Mouse (Mus musculus) neural tube, embryonic 12.5 days (tissue): ENCODE data around the gene C730034F03Rik. TPM values are rescaled to one million over a fixed set of nuclear protein-coding genes. Genes with fewer than 3 reads are reported as not detected.

Source experiments
- ATAC-seq: fragments of 200-750 bp; cut with Nextera tagmentation; 2 replicates; pipeline ENCODE4 v1.8.0; 2017; ENCODE audit warnings: low read depth, mild to moderate bottlenecking, moderate TSS enrichment, moderate library complexity; ENCODE audit not compliant: low FRiP score
- H3K27ac ChIP-seq: fragments of 300-500 bp; sonication (generic); 2 replicates; pipeline ENCODE4 v1.5.1; 2016
- H3K27me3 ChIP-seq: fragments of 300-500 bp; sonication (generic); replicated peaks from 2 replicates; pipeline ENCODE4 v1.6.1; 2016; ENCODE audit warnings: mild to moderate bottlenecking
- H3K36me3 ChIP-seq: fragments of 300-500 bp; sonication (generic); 2 replicates; pipeline ENCODE4 v1.6.1; 2016; ENCODE audit warnings: mild to moderate bottlenecking
- H3K4me1 ChIP-seq: fragments of 300-500 bp; sonication (generic); 2 replicates; pipeline ENCODE4 v1.6.1; 2016
- H3K4me2 ChIP-seq: fragments of 300-500 bp; sonication (generic); replicated peaks from 2 replicates; pipeline ENCODE4 v1.6.1; 2016; ENCODE audit warnings: mild to moderate bottlenecking
- H3K4me3 ChIP-seq: fragments of 300-500 bp; sonication (generic); 2 replicates; pipeline ENCODE4 v1.5.1; 2016
- H3K9ac ChIP-seq: fragments of 300-500 bp; sonication (generic); 2 replicates; pipeline ENCODE4 v1.6.1; 2016; ENCODE audit warnings: mild to moderate bottlenecking
- H3K9me3 ChIP-seq: fragments of 300-500 bp; sonication (generic); 2 replicates; pipeline ENCODE4 v1.6.1; 2016; ENCODE audit warnings: mild to moderate bottlenecking
- WGBS: fragments of 180-500 bp; shearing (Covaris S2); methylation state at CpG from one replicate; pipeline ENCODE4 v1.1.7; 2016; 5-methylcytosine and 5-hydroxymethylcytosine counted together
- polyA plus RNA-seq: library from polyadenylated mRNA; unstranded; fragments of >200 nt; fragmentation: Nextera tagmentation; extraction: Ambion mirVana; gene quantifications from 2 replicates; pipeline ENCODE4 v1.2.1, GENCODE M21; 2016

Gene C730034F03Rik
- polyA plus RNA-seq = 5.2 and 5.3 TPM in 2 replicates

GRCm38 (mm10) chr15:89429352-89430221 is at the start of gene C730034F03Rik, which contains the start of the genes Gm44502 and Chkb:
C730034F03Rik (plus strand) TSS chr15:89429589.
Gm44502 (minus strand) TSS chr15:89429696.
Chkb (minus strand) TSS chr15:89429908.
- Histone ChIP-seq H3K4me2 (peak within 1 kb of the TSS; percentile 88), H3K27me3 (no peaks in the 10 kb centered on the region), H3K9ac (peak within 1 kb of the TSS; percentile 73), H3K36me3 (peaks cover 26% of the 10 kb centered on the region), H3K9me3 (no peaks in the 10 kb centered on the region), H3K4me1 (peaks cover 12% of the 10 kb centered on the region; the same call in 1 of the 2 replicates), H3K4me3 (peak within 1 kb of the TSS; percentile 71), H3K27ac (peak within 1 kb of the TSS; percentile 94)
- peak; percentile 96 for ATAC-seq
- under 1% methylated on average over 70 of the region's 70 CpGs for WGBS

DNA sequence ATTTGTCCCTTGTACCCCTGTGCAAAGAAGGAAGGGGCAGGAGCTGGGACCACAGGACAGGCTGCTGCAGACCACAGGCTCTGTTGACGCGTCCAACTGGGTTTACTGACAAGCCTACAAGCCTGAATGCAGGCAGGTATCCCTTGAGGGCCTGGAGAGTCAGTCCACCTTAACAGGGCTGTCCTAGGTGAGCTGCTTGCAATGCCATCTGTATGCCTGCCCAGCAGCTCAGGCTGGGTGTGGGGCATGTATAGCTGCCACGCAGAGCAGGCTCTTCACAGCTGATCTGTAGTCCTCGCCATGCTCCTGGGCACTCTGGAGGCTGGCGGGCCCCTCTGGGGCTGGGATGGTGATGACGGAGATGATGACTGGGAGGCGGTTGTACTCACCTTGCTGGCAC is 44.8 kb upstream of the C730034F03Rik start, which contains the start of gene Klhdc7b:
Gene Klhdc7b, plus strand, starts transcription at position 301 of the 400 bp plus-strand sequence.
- Histone ChIP-seq H3K4me3 (no peak within 1 kb of the TSS), H3K9me3 (no peaks in the 10 kb centered on the region), H3K4me2 (no peak within 1 kb of the TSS), H3K9ac (no peak within 1 kb of the TSS), H3K27me3 (peaks cover 7% of the 10 kb centered on the region), H3K27ac (no peak within 1 kb of the TSS), H3K36me3 (no peaks in the 10 kb centered on the region), H3K4me1 (peaks cover under 1% of the 10 kb centered on the region; the same call in 1 of the 2 replicates)
- WGBS = 89% methylated on average over 7 of the region's 7 CpGs
- ATAC-seq = no peak

DNA sequence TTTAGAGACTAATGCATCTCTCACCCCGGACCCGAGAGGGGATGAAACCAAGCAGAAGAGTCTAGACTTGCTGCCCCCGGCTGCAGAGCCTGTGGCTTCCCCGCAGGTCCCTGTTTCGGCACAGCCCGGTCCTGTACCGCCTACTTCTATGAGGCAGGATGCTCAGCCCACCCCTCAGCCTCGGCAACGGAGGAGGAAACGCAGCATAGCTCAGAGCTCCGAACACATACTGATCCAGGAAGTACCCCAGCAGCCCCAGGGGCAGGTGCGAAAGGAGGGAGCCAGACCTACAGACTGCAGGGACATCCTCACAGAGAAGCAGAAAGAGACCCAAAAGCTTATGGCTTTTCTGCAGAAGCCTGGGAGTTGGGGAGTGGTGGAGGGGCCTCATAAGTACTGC is 42.3 kb upstream of the C730034F03Rik start:
- Histone ChIP-seq H3K27ac (no peak overlapping the region), H3K4me3 (no peak overlapping the region), H3K4me2 (no peak overlapping the region), H3K9me3 (no peaks in the 10 kb centered on the region), H3K9ac (no peak overlapping the region), H3K36me3 (no peaks in the 10 kb centered on the region), H3K4me1 (no peaks in the 10 kb centered on the region), H3K27me3 (no peaks in the 10 kb centered on the region; the same call in none of the 2 replicates)
- WGBS = 44% methylated on average over 12 of the region's 12 CpGs
- no peak for ATAC-seq

- H3K4me2 ChIP-seq = no peak overlapping the region
- H3K27me3 ChIP-seq = no peaks in the 10 kb centered on the region; the same call in none of the 2 replicates
- no peaks in the 10 kb centered on the region for H3K9me3 ChIP-seq
- no peak overlapping the region for H3K9ac ChIP-seq
- H3K4me3 ChIP-seq = no peak overlapping the region
- WGBS = 90% methylated on average over 10 of the region's 10 CpGs
- no peaks in the 10 kb centered on the region for H3K36me3 ChIP-seq
- H3K27ac ChIP-seq = no peak overlapping the region
- no peak for ATAC-seq
- H3K4me1 ChIP-seq = no peaks in the 10 kb centered on the region
These were observed 39.3 kb upstream of the C730034F03Rik start for GRCm38 (mm10) chr15:89390081-89390480.

GRCm38 (mm10) chr15:89396883-89397282 is 32.5 kb upstream of the C730034F03Rik start:
- H3K27ac ChIP-seq = no peak overlapping the region
- no peaks in the 10 kb centered on the region for H3K9me3 ChIP-seq
- WGBS = 92% methylated on average over 4 of the region's 4 CpGs
- H3K4me1 ChIP-seq = no peaks in the 10 kb centered on the region
- no peak for ATAC-seq
- H3K4me2 ChIP-seq = no peak overlapping the region
- no peak overlapping the region for H3K4me3 ChIP-seq
- H3K36me3 ChIP-seq = no peaks in the 10 kb centered on the region
- no peak overlapping the region for H3K9ac ChIP-seq
- no peaks in the 10 kb centered on the region for H3K27me3 ChIP-seq

DNA sequence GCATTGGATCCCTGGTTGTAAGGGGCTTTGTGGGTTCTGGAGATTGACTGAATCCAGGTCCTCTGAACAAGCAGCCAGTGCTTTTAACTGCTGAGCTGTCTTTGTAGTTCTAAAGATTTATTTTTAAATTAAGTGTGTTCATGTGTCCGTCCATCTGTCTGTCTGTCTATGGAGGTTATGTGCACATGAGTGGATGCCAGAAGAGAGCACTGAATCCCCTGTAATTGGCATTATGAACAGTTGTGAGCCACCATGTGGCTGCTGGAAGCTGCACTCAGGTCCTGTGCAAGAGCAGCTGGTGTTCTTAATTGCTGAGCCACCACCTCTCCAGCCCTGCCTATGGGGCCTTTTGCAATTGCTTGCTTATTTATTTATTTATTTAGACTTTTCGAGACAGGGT is 31.2 kb upstream of the C730034F03Rik start:
- Histone ChIP-seq H3K4me1 (no peaks in the 10 kb centered on the region), H3K27me3 (no peaks in the 10 kb centered on the region), H3K4me2 (no peak overlapping the region), H3K36me3 (no peaks in the 10 kb centered on the region), H3K9ac (no peak overlapping the region), H3K27ac (no peak overlapping the region), H3K9me3 (no peaks in the 10 kb centered on the region), H3K4me3 (no peak overlapping the region)
- WGBS = 79% methylated on average over 2 of the region's 2 CpGs
- no peak for ATAC-seq

- Histone ChIP-seq H3K27me3 (no peaks in the 10 kb centered on the region), H3K4me3 (no peak overlapping the region), H3K9ac (no peak overlapping the region), H3K9me3 (no peaks in the 10 kb centered on the region), H3K36me3 (no peaks in the 10 kb centered on the region), H3K4me1 (no peaks in the 10 kb centered on the region), H3K4me2 (no peak overlapping the region), H3K27ac (no peak overlapping the region)
- WGBS = 71% methylated on average over 1 of the region's 1 CpGs
- ATAC-seq = no peak
These were observed 29.7 kb upstream of the C730034F03Rik start for GRCm38 (mm10) chr15:89399716-89400115.

DNA sequence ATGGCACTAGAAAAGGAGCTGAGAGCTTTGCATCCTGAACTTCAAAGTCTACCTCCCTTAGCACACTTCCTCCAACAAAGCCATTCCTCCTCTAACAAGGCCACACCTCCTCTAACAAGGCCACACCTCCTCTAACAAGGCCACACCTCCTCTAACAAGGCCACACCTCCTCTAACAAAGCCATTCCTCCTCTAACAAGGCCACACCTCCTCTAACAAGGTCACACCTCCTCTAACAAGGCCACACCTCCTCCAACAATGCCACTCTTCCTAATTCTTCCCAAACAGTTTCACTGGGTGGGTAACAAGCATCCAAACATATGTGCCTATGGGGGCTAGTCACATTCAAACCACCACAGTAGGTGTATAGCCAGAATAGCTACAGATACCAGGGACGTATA is 26.9 kb upstream of the C730034F03Rik start:
- no peak overlapping the region for H3K4me3 ChIP-seq
- no peaks in the 10 kb centered on the region for H3K36me3 ChIP-seq
- 82% methylated on average over 1 of the region's 1 CpGs for WGBS
- H3K4me2 ChIP-seq = no peak overlapping the region
- H3K27ac ChIP-seq = no peak overlapping the region
- H3K9me3 ChIP-seq = no peaks in the 10 kb centered on the region
- no peaks in the 10 kb centered on the region for H3K27me3 ChIP-seq
- no peaks in the 10 kb centered on the region for H3K4me1 ChIP-seq
- no peak for ATAC-seq
- no peak overlapping the region for H3K9ac ChIP-seq

GRCm38 (mm10) chr15:89404831-89405623 is 24.4 kb upstream of the C730034F03Rik start:
- Histone ChIP-seq H3K27ac (no peak overlapping the region), H3K27me3 (no peaks in the 10 kb centered on the region), H3K4me1 (no peaks in the 10 kb centered on the region), H3K9ac (no peak overlapping the region), H3K9me3 (peaks cover 9% of the 10 kb centered on the region), H3K4me2 (no peak overlapping the region), H3K36me3 (no peaks in the 10 kb centered on the region), H3K4me3 (no peak overlapping the region)
- ATAC-seq = no peak
- 85% methylated on average over 10 of the region's 10 CpGs for WGBS

- Histone ChIP-seq H3K4me2 (no peak overlapping the region), H3K4me1 (no peaks in the 10 kb centered on the region), H3K27ac (no peak overlapping the region), H3K9ac (no peak overlapping the region), H3K9me3 (peaks cover 9% of the 10 kb centered on the region), H3K4me3 (no peak overlapping the region), H3K27me3 (no peaks in the 10 kb centered on the region), H3K36me3 (no peaks in the 10 kb centered on the region)
- no peak for ATAC-seq
These were observed 22.7 kb upstream of the C730034F03Rik start for GRCm38 (mm10) chr15:89406691-89407090.

GRCm38 (mm10) chr15:89410118-89410517 is 19.3 kb upstream of the C730034F03Rik start, which contains the start of gene Syce3:
Syce3 (minus strand) TSS chr15:89410503.
- no peaks in the 10 kb centered on the region for H3K4me1 ChIP-seq
- 83% methylated on average over 24 of the region's 24 CpGs for WGBS
- no peak within 1 kb of the TSS for H3K4me2 ChIP-seq
- no peak within 1 kb of the TSS for H3K9ac ChIP-seq
- H3K9me3 ChIP-seq = peaks cover 9% of the 10 kb centered on the region
- no peak within 1 kb of the TSS for H3K27ac ChIP-seq
- no peaks in the 10 kb centered on the region for H3K27me3 ChIP-seq
- ATAC-seq = no peak
- H3K36me3 ChIP-seq = no peaks in the 10 kb centered on the region
- no peak within 1 kb of the TSS for H3K4me3 ChIP-seq

- no peak overlapping the region for H3K27ac ChIP-seq
- 91% methylated on average over 8 of the region's 8 CpGs for WGBS
- no peaks in the 10 kb centered on the region for H3K4me1 ChIP-seq
- peaks cover 22% of the 10 kb centered on the region for H3K36me3 ChIP-seq
- no peak for ATAC-seq
- H3K9me3 ChIP-seq = no peaks in the 10 kb centered on the region
- no peak overlapping the region for H3K4me2 ChIP-seq
- H3K9ac ChIP-seq = no peak overlapping the region
- H3K4me3 ChIP-seq = no peak overlapping the region
- no peaks in the 10 kb centered on the region for H3K27me3 ChIP-seq
These were observed 14.1 kb upstream of the C730034F03Rik start for GRCm38 (mm10) chr15:89415282-89415681.
